Mouse (Mus musculus) MEL (cell line): Measurements from ENCODE around the gene D6Ertd527e.

Experiments
- BHLHE40 ChIP-seq: IDR thresholded peaks from 2 replicates; pipeline ENCODE4 v1.6.1; 2012; ENCODE audit warnings: low read depth, mild to moderate bottlenecking, inconsistent platforms, low read length, improper control_type of control experiment, borderline replicate concordance
- CTCF ChIP-seq, 3 experiments: IDR thresholded peaks in 2 of 3; conservative IDR thresholded peaks in 1 of 3; 2 replicates each; pipeline ENCODE4 v1.5.1; 2011 to 2012; ENCODE audit warnings: low read length in 3 of 3, low read depth in 2 of 3, mild to moderate bottlenecking in 2 of 3, improper control_type of control experiment in 1 of 3, inconsistent platforms in 1 of 3, mixed read lengths in 1 of 3, moderate library complexity in 1 of 3; ENCODE audit not compliant: control insufficient read depth in 1 of 3, insufficient read depth in 1 of 3, poor library complexity in 1 of 3, severe bottlenecking in 1 of 3
- EP300 ChIP-seq, 2 experiments: IDR thresholded peaks; 2 replicates each; pipeline ENCODE4 v1.6.1; 2011; ENCODE audit warnings: improper control_type of control experiment in 2 of 2, low read length in 2 of 2, low read depth in 1 of 2, mild to moderate bottlenecking in 1 of 2
- GATA1 ChIP-seq: IDR thresholded peaks from 2 replicates; pipeline ENCODE4 v1.6.1; 2011; ENCODE audit warnings: low read depth, low read length, improper control_type of control experiment
- RCOR1 ChIP-seq: IDR thresholded peaks from 2 replicates; pipeline ENCODE4 v1.6.1; 2012; ENCODE audit warnings: low read depth, mild to moderate bottlenecking, inconsistent platforms, low read length, improper control_type of control experiment

- TF ChIP-seq EP300 (IDR thresholded peaks at IDR 0.05; ENCODE audit: low read depth in 1 of 2, low read length in 2 of 2) (no peak), CTCF (IDR thresholded peaks at IDR 0.05 in 2 of 3, conservative IDR thresholded peaks at IDR 0.05 in 1 of 3; ENCODE audit: control insufficient read depth in 1 of 3, insufficient read depth in 1 of 3, low read depth in 2 of 3, low read length in 3 of 3, poor library complexity in 1 of 3, severe bottlenecking in 1 of 3) (no peak), GATA1 (no peak), RCOR1 (no peak), BHLHE40 (no peak)
Measured at GRCm38 (mm10) chr6:87112125-87112524, 7.6 kb downstream of the D6Ertd527e start.
